Mouse (Mus musculus): ENCODE data around the gene Znhit6. TPM values are rescaled to one million over a fixed set of nuclear protein-coding genes. Genes with fewer than 3 reads are reported as not detected.

Znhit6 gene
- polyA plus RNA-seq, 1 experiment from 2014 or later, result 38.0 TPM

Other genes starting within 250 kb of the Znhit6 start
- gene Ccn1, start 73.8 kb downstream of the Znhit6 start, polyA plus RNA-seq (2015; fragmentation: Nextera tagmentation; extraction: Ambion mirVana), result 8.3 and 9.1 TPM in 2 replicates
- 135 and 137 TPM in 2 replicates for gene Ddah1, start 182.5 kb downstream of the Znhit6 start, polyA plus RNA-seq (2015; fragmentation: Nextera tagmentation; extraction: Ambion mirVana)

Data from midbrain, embryonic 15.5 days (tissue).